Mouse (Mus musculus) right cerebral cortex, postnatal 36 days (tissue): ENCODE measurements around the gene P4ha1.
A peak's percentile ranks its signal among the peaks of the same experiment; 100 is the strongest.

Experiments used
- DNase-seq, 2 experiments: peaks; one replicate each; pipeline ENCODE4 v3.0.0; 2022; ENCODE audit warnings: low spot score in 2 of 2, mixed read lengths in 1 of 2

The P4ha1 gene

GRCm38 (mm10) chr10:59323488-59324161, 529 bp downstream of the P4ha1 start:
- DNase-seq, result peak; percentile 42 to 46

GRCm38 (mm10) chr10:59324311-59325165, 1.4 kb downstream of the P4ha1 start:
- DNase-seq, result no peak

DNA sequence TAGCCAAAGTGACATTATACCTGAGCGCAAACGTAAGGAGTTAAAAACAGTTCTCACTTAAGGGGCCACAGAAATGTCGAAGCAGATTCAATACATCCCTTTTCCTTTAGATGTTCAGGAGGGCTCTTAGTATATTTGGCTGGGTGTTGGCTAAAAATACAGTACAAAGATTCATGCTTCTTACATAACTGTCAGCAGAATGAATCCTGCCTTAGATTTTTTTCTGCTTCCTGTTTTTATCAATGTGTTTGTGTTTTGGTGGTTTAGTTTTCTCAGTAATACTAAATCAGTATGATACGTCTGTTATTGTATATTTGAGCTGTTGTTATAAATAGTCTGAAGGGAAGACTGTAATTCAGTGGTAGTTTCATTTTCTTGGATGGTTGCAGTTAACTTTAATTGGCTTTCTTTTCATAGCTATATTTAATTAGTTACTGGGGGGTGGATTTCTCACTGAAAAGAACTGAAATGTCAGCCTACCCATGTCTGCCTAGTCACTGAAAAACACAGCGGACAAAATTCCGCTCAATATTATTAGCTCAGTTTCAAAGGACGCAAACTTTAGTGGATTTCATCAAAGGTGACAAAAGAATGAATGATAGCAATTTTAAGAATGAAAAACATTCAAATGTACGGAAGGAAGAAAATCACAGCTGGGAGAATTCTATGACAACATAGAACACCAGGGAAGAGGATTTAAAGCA, 3.7 kb downstream of the P4ha1 start:
- no peak for DNase-seq

- no peak for DNase-seq
Observed at GRCm38 (mm10) chr10:59327316-59327710, 4.2 kb downstream of the P4ha1 start.

GRCm38 (mm10) chr10:59331546-59332256, 8.6 kb downstream of the P4ha1 start:
- no peak for DNase-seq

- no peak for DNase-seq
Observed at GRCm38 (mm10) chr10:59333400-59333799, 10.3 kb downstream of the P4ha1 start.

GRCm38 (mm10) chr10:59334899-59335798, 12.1 kb downstream of the P4ha1 start:
- DNase-seq, result peak; percentile 60 to 74

DNA sequence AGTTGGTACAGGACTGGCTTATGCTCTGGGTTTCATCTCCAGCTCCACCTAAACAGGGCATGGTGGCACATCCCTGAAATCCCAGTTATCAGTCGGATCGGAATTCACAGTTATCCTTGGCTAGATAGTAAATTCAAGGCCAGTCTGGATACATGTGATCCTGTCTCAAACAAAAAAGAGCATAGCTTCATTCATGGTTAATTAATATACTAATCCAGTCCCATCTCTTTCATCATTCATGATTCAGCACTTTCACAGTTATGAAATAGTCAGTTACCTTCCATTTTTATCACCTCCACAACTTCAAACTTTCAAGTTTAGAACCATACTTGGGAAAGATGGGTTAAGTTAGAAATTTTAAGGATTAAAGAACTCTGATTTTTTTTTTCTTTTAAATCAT, 13.0 kb downstream of the P4ha1 start:
- no peak for DNase-seq

DNA sequence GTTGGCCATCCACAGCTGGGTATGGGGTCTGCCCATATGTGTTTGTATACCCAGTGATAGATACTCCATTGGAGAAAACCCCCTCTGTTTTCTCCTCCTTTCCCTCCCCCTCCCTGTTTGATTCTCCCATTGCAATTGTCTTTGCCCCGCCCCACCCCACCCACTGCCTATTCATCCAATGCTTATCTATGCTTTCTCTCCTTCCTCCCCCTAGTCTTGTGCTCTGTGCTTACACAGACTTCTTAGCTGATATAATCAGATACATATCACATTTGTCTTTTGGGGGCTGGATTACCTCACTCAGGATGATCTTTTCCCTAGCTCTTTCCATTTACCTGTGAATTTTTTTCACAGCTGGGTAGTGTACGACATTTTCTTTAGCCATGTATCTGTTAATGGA, 23.5 kb downstream of the P4ha1 start:
- no peak for DNase-seq

GRCm38 (mm10) chr10:59348200-59348599, 25.1 kb downstream of the P4ha1 start:
- DNase-seq, result no peak

DNA sequence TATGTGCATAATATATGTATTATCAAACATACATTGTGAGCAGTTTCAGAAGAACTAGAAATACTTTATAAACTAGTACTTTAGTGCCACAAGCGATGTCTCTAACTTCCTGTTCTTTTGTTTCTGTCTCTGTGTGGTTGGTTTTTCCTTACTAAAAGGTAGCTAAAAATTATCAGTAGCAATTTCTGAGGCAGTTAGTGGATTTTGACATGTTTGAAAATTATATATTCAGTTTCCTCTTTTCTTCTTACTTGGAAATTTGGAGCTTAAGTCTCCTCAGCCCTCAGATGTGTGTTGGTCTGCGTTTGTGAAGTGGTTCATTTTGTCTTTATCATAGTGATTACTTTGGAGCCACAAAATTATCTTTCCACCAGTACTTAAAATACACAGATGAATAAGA, 26.4 kb downstream of the P4ha1 start:
- no peak for DNase-seq

DNA sequence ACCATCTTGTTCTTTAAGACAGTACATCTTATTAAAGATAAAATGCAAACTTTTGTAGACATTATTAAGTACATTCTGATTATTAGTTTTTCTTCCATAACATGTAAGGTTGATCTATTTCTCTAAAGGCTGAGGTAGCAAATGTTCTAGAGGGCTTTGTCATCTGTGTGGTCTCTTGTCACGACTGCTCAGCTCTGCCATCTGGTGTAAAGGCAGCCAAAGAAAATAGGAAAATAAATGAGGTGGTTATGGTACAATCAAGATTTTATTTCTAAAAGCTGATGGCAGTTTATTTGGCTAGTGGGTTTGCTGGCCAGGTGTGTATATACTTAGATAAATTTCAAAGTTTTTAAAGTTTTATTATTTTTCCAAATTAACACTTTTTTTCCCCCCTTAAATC, 30.0 kb downstream of the P4ha1 start:
- DNase-seq, result no peak

- DNase-seq, result no peak
Observed at GRCm38 (mm10) chr10:59354120-59354519, 31.0 kb downstream of the P4ha1 start.

- DNase-seq, result no peak
Observed at GRCm38 (mm10) chr10:59355020-59355419, 31.9 kb downstream of the P4ha1 start.

GRCm38 (mm10) chr10:59358744-59359143, 35.6 kb downstream of the P4ha1 start:
- no peak for DNase-seq

GRCm38 (mm10) chr10:59363208-59363607, 40.1 kb downstream of the P4ha1 start:
- no peak for DNase-seq

- no peak for DNase-seq
Observed at GRCm38 (mm10) chr10:59364551-59364950, 41.5 kb downstream of the P4ha1 start.

- no peak for DNase-seq
Observed at GRCm38 (mm10) chr10:59365804-59366589, 42.9 kb downstream of the P4ha1 start.

GRCm38 (mm10) chr10:59366746-59367145, 43.6 kb downstream of the P4ha1 start:
- DNase-seq, result no peak

DNA sequence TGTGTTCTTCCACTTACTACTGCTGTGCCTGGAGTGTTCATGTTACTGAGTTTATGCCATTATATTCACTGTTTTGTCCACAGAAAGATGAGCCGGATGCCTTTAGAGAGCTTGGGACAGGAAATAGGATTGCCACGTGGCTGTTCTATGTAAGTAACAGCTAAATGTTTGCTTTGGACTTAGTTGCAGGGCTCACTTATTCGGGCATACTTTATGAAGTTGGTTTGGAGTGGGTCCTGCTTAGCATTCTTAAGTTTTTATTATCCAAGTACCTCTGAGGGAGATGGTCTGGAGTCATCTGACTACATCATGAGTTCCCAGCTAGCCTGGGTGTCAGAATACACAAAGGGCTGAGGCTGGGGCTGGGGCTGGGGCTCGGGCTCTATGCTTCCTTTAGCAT, 44.1 kb downstream of the P4ha1 start:
- DNase-seq, result no peak
